Comparison of ENCODE assay signal across 15 mouse cellular contexts in the genomic region with DNA sequence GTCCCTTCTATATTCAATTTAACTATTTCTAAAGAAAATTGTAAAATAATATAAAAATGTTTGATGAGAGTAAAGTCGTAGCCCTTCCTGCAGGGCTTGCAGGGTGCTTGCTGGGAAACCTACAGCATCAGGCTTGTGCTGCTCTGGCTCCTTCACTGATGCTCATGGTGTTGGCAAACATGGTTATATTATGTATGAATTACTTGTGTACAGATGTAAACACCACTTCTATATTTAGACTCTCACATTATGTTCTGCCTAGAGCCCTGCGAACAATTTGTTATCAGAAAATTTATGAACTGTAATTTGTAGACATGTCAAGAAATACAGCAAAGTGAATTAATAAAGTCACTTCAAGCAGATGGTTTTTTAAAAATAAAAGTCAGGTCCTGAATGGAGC.
"Had no signal": no experiment of that assay in that cellular context is flagged by ENCODE, and none has a peak within 500 bp of the region (broad histone marks: within the 10 kb centered on the region; RNA-seq: fewer than 3 reads in every experiment).

No protein-coding gene starts in this region.

- DNase-seq: retina, postnatal 1 day; right cerebral cortex, adult 18-20 months; right cerebral cortex, postnatal 14 days; right cerebral cortex, postnatal 25 days; right cerebral cortex, postnatal 4 days; spleen, adult 18-20 months; thymus, adult 18-20 months; thymus, adult 2 months; thymus, postnatal 14 days; thymus, postnatal 25 days; thymus, postnatal 36 days; thymus, postnatal 4 days had no signal

- H3K27ac ChIP-seq: neural tube, embryonic 15.5 days; stomach, embryonic 15.5 days; stomach, postnatal 0 days had no signal

- H3K9ac ChIP-seq: neural tube, embryonic 15.5 days; stomach, embryonic 15.5 days had no signal

- H3K27me3 ChIP-seq: neural tube, embryonic 15.5 days; stomach, embryonic 15.5 days had no signal

- H3K36me3 ChIP-seq: neural tube, embryonic 15.5 days; stomach, embryonic 15.5 days had no signal

- H3K4me1 ChIP-seq: neural tube, embryonic 15.5 days; stomach, embryonic 15.5 days had no signal

- H3K4me3 ChIP-seq: neural tube, embryonic 15.5 days; stomach, embryonic 15.5 days had no signal

- H3K4me2 ChIP-seq: neural tube, embryonic 15.5 days; stomach, embryonic 15.5 days had no signal

- H3K9me3 ChIP-seq: neural tube, embryonic 15.5 days; stomach, embryonic 15.5 days had no signal
